Mouse (Mus musculus): ENCODE results near the gene Smpdl3a.

DNA sequence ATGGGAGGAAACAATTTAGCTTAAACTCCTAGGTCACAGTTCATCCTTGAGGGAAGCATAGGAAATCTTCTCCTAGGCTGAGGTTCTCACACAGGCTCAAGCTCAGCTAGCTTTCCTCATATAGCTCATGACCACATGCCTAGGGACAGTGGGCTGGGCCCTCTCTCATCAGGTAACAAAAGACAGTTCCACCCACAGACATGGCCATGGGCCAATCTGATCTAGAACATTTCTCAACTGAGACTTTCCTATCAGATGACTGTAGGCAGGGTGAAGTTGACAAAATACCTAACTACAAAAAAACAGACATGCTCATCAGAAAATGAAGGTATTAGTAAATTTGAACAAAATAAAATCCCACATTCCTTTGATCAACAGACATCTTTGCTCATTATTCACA is 47.0 kb upstream of the Smpdl3a start:
- TF ChIP-seq CTCF (IDR thresholded peaks at IDR 0.05; ENCODE audit: low read depth) (no peak), EP300 (IDR thresholded peaks at IDR 0.05; ENCODE audit: low read depth) (no peak)
